12 mouse cellular contexts compared by ENCODE assay signal in the genomic region with DNA sequence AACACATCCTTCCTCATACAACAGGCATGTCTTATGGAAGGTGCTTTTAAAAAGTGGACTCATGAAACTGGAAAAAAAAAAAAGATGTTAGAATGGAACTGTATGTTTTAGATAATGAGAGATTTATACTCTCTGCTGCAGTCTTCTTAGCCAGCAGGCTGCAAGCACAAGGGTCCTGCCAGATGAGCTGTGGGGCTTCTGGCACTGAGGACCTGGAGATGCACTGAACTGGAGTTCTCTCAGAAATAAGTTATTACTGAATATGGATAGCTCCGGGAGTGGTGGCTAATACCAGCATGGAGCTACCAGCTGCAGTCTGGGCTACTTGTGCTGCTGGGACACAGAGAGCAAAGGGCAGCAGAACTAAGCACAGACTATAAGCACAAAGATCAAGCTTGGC.
"Had no signal": no experiment of that assay in that cellular context is flagged by ENCODE, and none has a peak within 500 bp of the region (broad histone marks: within the 10 kb centered on the region; RNA-seq: fewer than 3 reads in every experiment).

No protein-coding gene starts in this region.

- DNase-seq: kidney, postnatal 25 days; layer of hippocampus, postnatal 36 days; liver; lung, adult 18-20 months; lung, postnatal 10 days; lung, postnatal 36 days; right cerebral cortex, adult 18-20 months; right cerebral cortex, postnatal 14 days; right cerebral cortex, postnatal 4 days; thymus, adult 2 months; thymus, postnatal 14 days; thymus, postnatal 4 days had no signal
